Mouse (Mus musculus) right cerebral cortex, postnatal 14 days (tissue): ENCODE measurements at regions not wholly inside any gene's neighbourhood (a gene's known extent, or its start where the extent isn't known, plus 50 kb on each side); places are given as distances from the start of the nearest gene placed in this dataset.

Source experiments
- DNase-seq: peaks from one replicate; pipeline ENCODE4 v3.0.0; 2022

GRCm38 (mm10) chr4:33696969-33697368, 227.4 kb upstream of the Cnr1 start:
- peak; percentile 33 for DNase-seq

GRCm38 (mm10) chr4:33702028-33702666, 222.2 kb upstream of the Cnr1 start:
- DNase-seq = no peak

- DNase-seq = no peak
Measured at GRCm38 (mm10) chr4:33705722-33706121, 218.7 kb upstream of the Cnr1 start.

GRCm38 (mm10) chr4:33706785-33707184, 217.6 kb upstream of the Cnr1 start:
- no peak for DNase-seq

- DNase-seq = no peak
Measured at GRCm38 (mm10) chr4:33716475-33717117, 207.8 kb upstream of the Cnr1 start.

GRCm38 (mm10) chr4:33720972-33721371, 203.4 kb upstream of the Cnr1 start:
- DNase-seq = no peak

- DNase-seq = no peak
Measured at GRCm38 (mm10) chr4:33721971-33722370, 202.4 kb upstream of the Cnr1 start.

GRCm38 (mm10) chr4:33731837-33732236, 192.6 kb upstream of the Cnr1 start:
- no peak for DNase-seq

GRCm38 (mm10) chr4:33734923-33735322, 189.5 kb upstream of the Cnr1 start:
- DNase-seq = no peak

GRCm38 (mm10) chr4:33735442-33735966, 188.9 kb upstream of the Cnr1 start:
- DNase-seq = no peak

GRCm38 (mm10) chr4:33736061-33736701, 188.2 kb upstream of the Cnr1 start:
- peak; percentile 63 for DNase-seq

GRCm38 (mm10) chr4:33737337-33737736, 187.1 kb upstream of the Cnr1 start:
- DNase-seq = no peak

- no peak for DNase-seq
Measured at GRCm38 (mm10) chr4:33737859-33738417, 186.5 kb upstream of the Cnr1 start.

GRCm38 (mm10) chr4:33739211-33739904, 185.0 kb upstream of the Cnr1 start:
- no peak for DNase-seq

GRCm38 (mm10) chr4:33740982-33741381, 183.4 kb upstream of the Cnr1 start:
- DNase-seq = no peak

- DNase-seq = no peak
Measured at GRCm38 (mm10) chr4:33745180-33745579, 179.2 kb upstream of the Cnr1 start.

GRCm38 (mm10) chr4:33747316-33747895, 177.0 kb upstream of the Cnr1 start:
- no peak for DNase-seq

GRCm38 (mm10) chr4:33767721-33768120, 156.7 kb upstream of the Cnr1 start:
- DNase-seq = no peak

- no peak for DNase-seq
Measured at GRCm38 (mm10) chr4:33786027-33786426, 138.4 kb upstream of the Cnr1 start.

GRCm38 (mm10) chr4:33786958-33787357, 137.4 kb upstream of the Cnr1 start:
- no peak for DNase-seq

GRCm38 (mm10) chr4:33793398-33793797, 131.0 kb upstream of the Cnr1 start:
- DNase-seq = no peak

- DNase-seq = no peak
Measured at GRCm38 (mm10) chr4:33795461-33795860, 128.9 kb upstream of the Cnr1 start.

GRCm38 (mm10) chr4:33797964-33798363, 126.4 kb upstream of the Cnr1 start:
- DNase-seq = no peak
